Mouse (Mus musculus): ENCODE data around the gene Nemf.
"Not testable (repeated sequence)": the region's sequence is repeated elsewhere in the genome, so short reads cannot be mapped to it uniquely, and the experiment has no call there.

Nemf gene

GRCm38 (mm10) chr12:69372731-69373331, 15.9 kb upstream of the Nemf start:
- no peak for DNase-seq (ENCODE audit: low read depth, low spot score)

GRCm38 (mm10) chr12:69371854-69372671, 15.1 kb upstream of the Nemf start, which contains the start of the genes Arf6 and Gm9887:
Arf6 (plus strand) TSS chr12:69372150.
Gm9887 (minus strand) TSS chr12:69372458.
- DNase-seq (ENCODE audit: low read depth, low spot score), result peak; percentile 91

GRCm38 (mm10) chr12:69371421-69371853, 14.5 kb upstream of the Nemf start:
- DNase-seq (ENCODE audit: low read depth, low spot score), result peak; percentile 60

GRCm38 (mm10) chr12:69370936-69371335, 14.0 kb upstream of the Nemf start:
- DNase-seq (ENCODE audit: low read depth, low spot score), result no peak

GRCm38 (mm10) chr12:69367557-69367956, 10.6 kb upstream of the Nemf start:
- no peak for DNase-seq (ENCODE audit: low read depth, low spot score)

DNA sequence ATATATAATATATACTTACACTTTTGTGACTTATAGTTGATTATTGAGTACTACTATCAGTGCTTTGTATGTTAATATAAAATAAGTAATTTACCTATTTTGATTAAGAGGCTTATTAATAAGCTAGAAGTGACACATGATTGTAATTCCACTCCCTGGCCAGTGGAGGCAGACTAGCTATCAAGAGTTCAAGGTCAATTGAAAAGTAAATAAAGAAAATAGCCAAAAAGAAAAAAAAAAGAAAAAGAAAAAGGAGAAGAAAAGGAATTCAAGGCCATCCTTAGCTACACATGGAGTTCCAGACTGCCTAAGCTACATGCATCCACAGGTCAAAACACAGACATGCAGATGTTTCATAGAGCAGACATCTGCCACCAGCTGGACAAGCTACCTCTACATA, 9.5 kb upstream of the Nemf start:
- DNase-seq (ENCODE audit: low read depth, low spot score), result no peak

- DNase-seq (ENCODE audit: low read depth, low spot score), result no peak
Observed at GRCm38 (mm10) chr12:69365757-69366156, 8.8 kb upstream of the Nemf start.

GRCm38 (mm10) chr12:69363899-69364762, 7.2 kb upstream of the Nemf start:
- DNase-seq (ENCODE audit: low read depth, low spot score), result no peak

DNA sequence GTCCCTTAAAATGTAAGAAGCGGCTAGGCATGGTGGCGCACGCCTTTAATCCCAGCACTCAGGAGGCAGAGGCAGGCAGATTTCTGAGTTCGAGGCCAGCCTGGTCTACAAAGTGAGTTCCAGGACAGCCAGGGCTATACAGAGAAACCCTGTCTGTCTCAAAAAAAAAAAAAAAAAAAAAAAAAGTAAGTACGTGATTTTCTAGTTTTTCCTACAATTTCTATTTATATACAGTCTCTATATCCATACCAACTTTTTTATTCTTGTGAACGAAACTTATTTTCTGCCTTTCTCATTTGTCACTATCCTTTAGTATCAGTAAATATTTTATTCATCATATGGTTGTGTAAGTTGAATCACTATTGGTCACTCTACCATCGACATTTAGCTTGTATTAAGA, 6.1 kb upstream of the Nemf start:
- not testable (repeated sequence) for DNase-seq (ENCODE audit: low read depth, low spot score)

GRCm38 (mm10) chr12:69362388-69362787, 5.4 kb upstream of the Nemf start:
- DNase-seq (ENCODE audit: low read depth, low spot score), result no peak

- DNase-seq (ENCODE audit: low read depth, low spot score), result no peak
Observed at GRCm38 (mm10) chr12:69361919-69362318, 5.0 kb upstream of the Nemf start.

- peak; percentile 92 for DNase-seq (ENCODE audit: low read depth, low spot score)
Observed at GRCm38 (mm10) chr12:69360997-69361899, 4.3 kb upstream of the Nemf start.

DNA sequence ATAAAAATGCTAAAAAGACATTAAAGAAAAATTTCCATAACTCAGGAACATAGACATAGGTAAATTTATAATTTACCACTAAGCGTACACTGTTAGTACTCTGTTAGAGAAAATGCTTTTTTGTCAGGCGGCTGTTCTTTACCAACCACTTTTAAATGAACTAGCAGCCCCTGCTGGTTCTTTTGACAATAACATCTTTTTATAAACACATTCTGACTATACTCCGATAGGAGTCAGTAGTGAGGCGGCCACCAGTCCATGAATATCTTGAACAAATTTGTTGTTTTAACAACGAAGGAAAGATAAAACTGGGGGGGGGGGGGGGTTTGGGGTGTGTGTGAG, 3.7 kb upstream of the Nemf start:
- peak; percentile 46 for DNase-seq (ENCODE audit: low read depth, low spot score)

GRCm38 (mm10) chr12:69357300-69357646, 308 bp upstream of the Nemf start:
- no peak for DNase-seq (ENCODE audit: low read depth, low spot score)

DNA sequence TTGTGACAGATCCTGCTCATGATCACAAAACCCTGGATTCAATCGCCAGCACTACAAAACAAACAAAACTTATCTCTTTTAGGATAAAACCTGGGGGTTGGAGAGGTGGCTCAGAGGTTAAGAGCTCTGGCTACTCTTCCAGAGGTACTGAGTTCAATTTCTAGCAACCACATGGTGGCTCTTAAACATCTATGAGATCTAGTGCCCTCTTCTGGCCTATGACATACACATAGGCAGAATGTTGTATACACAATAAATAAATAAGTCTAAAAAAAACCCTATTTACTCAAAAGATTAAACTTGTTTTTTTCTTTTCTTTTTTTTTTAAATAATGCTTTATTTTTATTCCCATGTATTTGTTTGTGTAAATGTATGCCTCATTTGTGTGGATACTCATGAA, 5.3 kb downstream of the Nemf start:
- DNase-seq (ENCODE audit: low read depth, low spot score), result no peak

DNA sequence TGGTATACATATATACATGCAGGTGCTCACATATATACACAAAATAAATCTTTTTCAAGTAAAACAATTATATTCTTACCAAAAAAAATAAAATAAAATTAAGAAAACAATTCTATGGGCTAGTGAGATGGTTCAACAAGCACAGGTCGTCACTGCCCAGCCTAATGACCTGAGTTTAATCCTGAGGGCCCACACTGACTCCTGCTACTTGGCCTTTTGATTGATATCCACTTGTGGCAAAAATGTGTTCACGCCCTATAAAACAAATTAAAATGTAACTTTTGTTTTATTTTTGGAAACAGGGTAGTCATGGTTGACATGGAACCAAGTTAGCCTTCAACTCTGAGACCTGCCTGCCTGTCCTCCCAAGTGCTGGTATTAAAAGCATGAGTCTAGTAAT, 7.0 kb downstream of the Nemf start:
- DNase-seq (ENCODE audit: low read depth, low spot score), result no peak

- DNase-seq (ENCODE audit: low read depth, low spot score), result no peak
Observed at GRCm38 (mm10) chr12:69333547-69333946, 23.4 kb downstream of the Nemf start.

- no peak for DNase-seq (ENCODE audit: low read depth, low spot score)
Observed at GRCm38 (mm10) chr12:69332147-69332546, 24.8 kb downstream of the Nemf start.

DNA sequence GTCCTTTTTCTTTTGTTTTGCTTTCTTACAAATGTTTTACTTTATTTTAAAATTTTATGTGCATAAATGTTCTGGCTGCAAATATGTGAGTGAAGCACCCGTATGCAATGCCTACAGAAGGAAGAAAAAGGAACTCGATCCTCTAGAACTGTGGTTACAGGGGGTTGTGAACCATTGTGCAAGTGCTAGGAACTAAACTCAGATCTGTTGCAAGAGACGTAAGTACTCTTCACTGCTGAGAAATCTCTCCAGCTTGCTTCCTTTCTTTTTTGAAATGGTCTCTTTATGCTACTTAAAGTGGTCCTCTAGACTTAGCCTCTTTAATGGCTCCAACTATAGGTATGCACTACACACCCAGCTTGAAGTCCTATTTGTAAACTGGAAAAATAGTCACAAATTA, 25.8 kb downstream of the Nemf start:
- DNase-seq (ENCODE audit: low read depth, low spot score), result no peak

GRCm38 (mm10) chr12:69318431-69318830, 38.5 kb downstream of the Nemf start:
- no peak for DNase-seq (ENCODE audit: low read depth, low spot score)

DNA sequence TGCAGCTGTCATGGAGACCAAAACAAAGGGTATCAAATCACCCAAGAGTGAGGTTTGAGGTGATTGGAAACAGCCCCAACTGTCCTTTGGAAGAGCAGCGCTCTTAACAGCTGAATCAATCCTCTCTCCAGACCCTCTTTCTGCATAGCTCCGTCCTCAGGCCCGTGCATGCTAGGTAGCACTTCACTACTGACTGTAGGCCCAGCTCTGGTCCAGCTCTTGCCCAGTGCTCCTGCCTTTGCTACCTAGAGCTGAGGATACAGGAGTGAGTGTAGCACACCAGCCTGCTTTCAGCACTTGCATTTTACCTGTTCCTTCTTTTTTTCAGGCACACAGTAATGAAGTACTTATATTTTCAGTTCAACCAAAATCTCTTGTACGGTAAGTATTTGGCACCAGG, 47.3 kb downstream of the Nemf start:
- no peak for DNase-seq (ENCODE audit: low read depth, low spot score)

Data from brain, embryonic 18.5 days (tissue).